Mouse (Mus musculus): ENCODE measurements around the gene Nf1. TPM values are rescaled to one million over a fixed set of nuclear protein-coding genes. Genes with fewer than 3 reads are reported as not detected.

The Nf1 gene
- polyA plus RNA-seq, 1 experiment from 2014 or later = 9.0 TPM

- H3K4me1 ChIP-seq = peaks cover 25% of the 10 kb centered on the region
- peak overlapping the region; percentile 17; the same call in 1 of the 2 replicates for H3K9ac ChIP-seq
- ATAC-seq (ENCODE audit: low FRiP score, low read depth) = peak; percentile 50; the same call in 1 of the 2 replicates
- no peaks in the 10 kb centered on the region for H3K27me3 ChIP-seq (replicated peaks)
- no peaks in the 10 kb centered on the region for H3K9me3 ChIP-seq
- H3K4me3 ChIP-seq = no peak overlapping the region
- no peaks in the 10 kb centered on the region for H3K36me3 ChIP-seq
- H3K4me2 ChIP-seq (replicated peaks) = no peak overlapping the region; the same call in 1 of the 2 replicates
- peak overlapping the region; percentile 28; the same call in 1 of the 2 replicates for H3K27ac ChIP-seq
- WGBS = 18% methylated on average over 7 of the region's 7 CpGs
Measured at GRCm38 (mm10) chr11:79306510-79306909, 33.0 kb upstream of the Nf1 start.

GRCm38 (mm10) chr11:79306996-79307395 is 32.5 kb upstream of the Nf1 start:
- WGBS = 8% methylated on average over 10 of the region's 10 CpGs
- peak; percentile 48; the same call in 1 of the 2 replicates for ATAC-seq (ENCODE audit: low FRiP score, low read depth)

GRCm38 (mm10) chr11:79307560-79308200 is 31.8 kb upstream of the Nf1 start:
- no peaks in the 10 kb centered on the region for H3K27me3 ChIP-seq (replicated peaks)
- H3K4me2 ChIP-seq (replicated peaks) = no peak overlapping the region
- H3K4me3 ChIP-seq = no peak overlapping the region
- peaks cover 25% of the 10 kb centered on the region for H3K4me1 ChIP-seq
- H3K9ac ChIP-seq = no peak overlapping the region
- no peaks in the 10 kb centered on the region for H3K9me3 ChIP-seq
- no peaks in the 10 kb centered on the region for H3K36me3 ChIP-seq
- H3K27ac ChIP-seq = no peak overlapping the region
- no peak for ATAC-seq (ENCODE audit: low FRiP score, low read depth)
- WGBS = 41% methylated on average over 9 of the region's 9 CpGs

More at GRCm38 (mm10) chr11:79306996-79307395, 32.5 kb upstream of the Nf1 start:
- Histone ChIP-seq H3K4me2 (replicated peaks) (peak overlapping the region; percentile 30; the same call in 1 of the 2 replicates), H3K36me3 (no peaks in the 10 kb centered on the region), H3K27me3 (replicated peaks) (no peaks in the 10 kb centered on the region), H3K27ac (peak overlapping the region; percentile 28; the same call in 1 of the 2 replicates), H3K9me3 (no peaks in the 10 kb centered on the region), H3K4me1 (peaks cover 25% of the 10 kb centered on the region), H3K9ac (peak overlapping the region; percentile 17; the same call in 1 of the 2 replicates), H3K4me3 (no peak overlapping the region)

GRCm38 (mm10) chr11:79310467-79310866 is 29.0 kb upstream of the Nf1 start:
- no peak for ATAC-seq (ENCODE audit: low FRiP score, low read depth)
- no peak overlapping the region for H3K27ac ChIP-seq
- no peaks in the 10 kb centered on the region for H3K27me3 ChIP-seq (replicated peaks)
- no peaks in the 10 kb centered on the region for H3K9me3 ChIP-seq
- H3K9ac ChIP-seq = no peak overlapping the region
- no peak overlapping the region for H3K4me3 ChIP-seq
- no peaks in the 10 kb centered on the region for H3K36me3 ChIP-seq
- H3K4me2 ChIP-seq (replicated peaks) = no peak overlapping the region
- peaks cover 25% of the 10 kb centered on the region for H3K4me1 ChIP-seq
- 89% methylated on average over 5 of the region's 5 CpGs for WGBS

- Histone ChIP-seq H3K27me3 (replicated peaks) (no peaks in the 10 kb centered on the region), H3K4me1 (no peaks in the 10 kb centered on the region), H3K4me3 (no peak overlapping the region), H3K9me3 (no peaks in the 10 kb centered on the region), H3K9ac (no peak overlapping the region), H3K4me2 (replicated peaks) (no peak overlapping the region), H3K27ac (no peak overlapping the region), H3K36me3 (no peaks in the 10 kb centered on the region)
- WGBS = 77% methylated on average over 8 of the region's 8 CpGs
- no peak for ATAC-seq (ENCODE audit: low FRiP score, low read depth)
Measured at GRCm38 (mm10) chr11:79316807-79317345, 22.6 kb upstream of the Nf1 start.

- no peak overlapping the region for H3K9ac ChIP-seq
- H3K4me1 ChIP-seq = no peaks in the 10 kb centered on the region
- no peaks in the 10 kb centered on the region for H3K9me3 ChIP-seq
- no peak overlapping the region for H3K4me2 ChIP-seq (replicated peaks)
- 86% methylated on average over 7 of the region's 7 CpGs for WGBS
- H3K4me3 ChIP-seq = no peak overlapping the region
- H3K27me3 ChIP-seq (replicated peaks) = no peaks in the 10 kb centered on the region
- H3K27ac ChIP-seq = no peak overlapping the region
- no peak for ATAC-seq (ENCODE audit: low FRiP score, low read depth)
- H3K36me3 ChIP-seq = no peaks in the 10 kb centered on the region
Measured at GRCm38 (mm10) chr11:79319807-79320206, 19.7 kb upstream of the Nf1 start.

- no peak overlapping the region for H3K27ac ChIP-seq
- H3K27me3 ChIP-seq (replicated peaks) = no peaks in the 10 kb centered on the region
- H3K9ac ChIP-seq = no peak overlapping the region
- H3K36me3 ChIP-seq = no peaks in the 10 kb centered on the region
- WGBS = 73% methylated on average over 12 of the region's 12 CpGs
- no peak overlapping the region for H3K4me2 ChIP-seq (replicated peaks)
- H3K4me3 ChIP-seq = no peak overlapping the region
- no peaks in the 10 kb centered on the region for H3K4me1 ChIP-seq
- no peak for ATAC-seq (ENCODE audit: low FRiP score, low read depth)
- H3K9me3 ChIP-seq = no peaks in the 10 kb centered on the region
Measured at GRCm38 (mm10) chr11:79323985-79324685, 15.4 kb upstream of the Nf1 start.

GRCm38 (mm10) chr11:79325663-79326062 is 13.8 kb upstream of the Nf1 start:
- Histone ChIP-seq H3K4me2 (replicated peaks) (no peak overlapping the region), H3K27ac (no peak overlapping the region), H3K36me3 (no peaks in the 10 kb centered on the region), H3K27me3 (replicated peaks) (no peaks in the 10 kb centered on the region), H3K9ac (no peak overlapping the region), H3K4me1 (no peaks in the 10 kb centered on the region), H3K4me3 (no peak overlapping the region), H3K9me3 (no peaks in the 10 kb centered on the region)
- no peak for ATAC-seq (ENCODE audit: low FRiP score, low read depth)
- WGBS = 84% methylated on average over 8 of the region's 8 CpGs

GRCm38 (mm10) chr11:79327106-79327505 is 12.4 kb upstream of the Nf1 start:
- Histone ChIP-seq H3K9me3 (no peaks in the 10 kb centered on the region), H3K27ac (no peak overlapping the region), H3K27me3 (replicated peaks) (no peaks in the 10 kb centered on the region), H3K4me1 (no peaks in the 10 kb centered on the region), H3K4me3 (no peak overlapping the region), H3K4me2 (replicated peaks) (no peak overlapping the region), H3K9ac (no peak overlapping the region), H3K36me3 (no peaks in the 10 kb centered on the region)
- 34% methylated on average over 4 of the region's 4 CpGs for WGBS
- ATAC-seq (ENCODE audit: low FRiP score, low read depth) = no peak

GRCm38 (mm10) chr11:79328060-79328459 is 11.4 kb upstream of the Nf1 start:
- H3K27me3 ChIP-seq (replicated peaks) = no peaks in the 10 kb centered on the region
- WGBS = 92% methylated on average over 4 of the region's 4 CpGs
- H3K27ac ChIP-seq = no peak overlapping the region
- no peak overlapping the region for H3K4me2 ChIP-seq (replicated peaks)
- no peaks in the 10 kb centered on the region for H3K9me3 ChIP-seq
- no peaks in the 10 kb centered on the region for H3K4me1 ChIP-seq
- H3K4me3 ChIP-seq = no peak overlapping the region
- no peaks in the 10 kb centered on the region for H3K36me3 ChIP-seq
- ATAC-seq (ENCODE audit: low FRiP score, low read depth) = no peak
- H3K9ac ChIP-seq = no peak overlapping the region

GRCm38 (mm10) chr11:79329585-79329984 is 9.9 kb upstream of the Nf1 start:
- WGBS = 100% methylated on average over 1 of the region's 1 CpGs

GRCm38 (mm10) chr11:79335077-79335476 is 4.4 kb upstream of the Nf1 start:
- Histone ChIP-seq H3K36me3 (no peaks in the 10 kb centered on the region), H3K4me1 (no peaks in the 10 kb centered on the region), H3K9me3 (no peaks in the 10 kb centered on the region), H3K9ac (no peak overlapping the region), H3K4me2 (replicated peaks) (no peak overlapping the region), H3K27ac (no peak overlapping the region), H3K27me3 (replicated peaks) (0 out of 2 replicates have a peak, but pooled peaks cover 7% of the 10 kb centered on the region), H3K4me3 (no peak overlapping the region)
- no peak for ATAC-seq (ENCODE audit: low FRiP score, low read depth)
- 94% methylated on average over 6 of the region's 6 CpGs for WGBS

More at GRCm38 (mm10) chr11:79329585-79329984, 9.9 kb upstream of the Nf1 start:
- Histone ChIP-seq H3K27me3 (replicated peaks) (no peaks in the 10 kb centered on the region), H3K36me3 (no peaks in the 10 kb centered on the region), H3K9me3 (no peaks in the 10 kb centered on the region), H3K4me3 (no peak overlapping the region), H3K9ac (no peak overlapping the region), H3K4me1 (no peaks in the 10 kb centered on the region), H3K4me2 (replicated peaks) (no peak overlapping the region), H3K27ac (no peak overlapping the region)
- no peak for ATAC-seq (ENCODE audit: low FRiP score, low read depth)

All from neural tube, embryonic 12.5 days (tissue).